Mouse (Mus musculus): ENCODE data around the gene Ubxn10. TPM values are rescaled to one million over a fixed set of nuclear protein-coding genes. Genes with fewer than 3 reads are reported as not detected.

The Ubxn10 gene
- not detected in 2 replicates for total RNA-seq (2014; fragmentation: Nextera tagmentation)
- not detected in 2 replicates for total RNA-seq (2017)

- ATAC-seq (replicated peaks; ENCODE audit: poor library complexity, severe bottlenecking): no peak
Measured at GRCm38 (mm10) chr4:138737031-138737430, at the start of gene Ubxn10. Ubxn10 (minus strand) TSS chr4:138737167.

GRCm38 (mm10) chr4:138786141-138786540 is 49.2 kb upstream of the Ubxn10 start:
- ATAC-seq (replicated peaks; ENCODE audit: poor library complexity, severe bottlenecking): no peak

DNA sequence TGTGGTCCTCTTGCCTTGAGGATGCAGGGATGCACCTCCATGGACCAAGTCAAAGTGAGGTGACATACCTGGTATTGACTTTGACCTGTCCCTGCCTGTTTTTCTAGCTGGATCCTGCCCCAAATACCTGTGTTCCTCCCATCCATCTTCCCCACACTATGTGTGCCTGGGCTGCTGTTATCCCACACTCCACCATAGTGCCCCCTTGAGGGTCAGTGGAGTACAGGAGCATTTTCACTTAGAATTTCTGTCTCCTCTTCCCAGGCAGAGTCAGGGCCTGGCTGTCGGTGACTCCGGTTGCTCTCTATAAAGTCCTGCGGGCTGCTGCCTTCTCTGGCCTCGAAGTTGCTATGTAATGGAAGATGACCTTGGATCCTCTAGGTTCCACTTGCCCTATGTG is 48.8 kb upstream of the Ubxn10 start:
- ATAC-seq (replicated peaks; ENCODE audit: poor library complexity, severe bottlenecking): no peak

- ATAC-seq (replicated peaks; ENCODE audit: poor library complexity, severe bottlenecking): no peak
Measured at GRCm38 (mm10) chr4:138782098-138782497, 45.1 kb upstream of the Ubxn10 start.

DNA sequence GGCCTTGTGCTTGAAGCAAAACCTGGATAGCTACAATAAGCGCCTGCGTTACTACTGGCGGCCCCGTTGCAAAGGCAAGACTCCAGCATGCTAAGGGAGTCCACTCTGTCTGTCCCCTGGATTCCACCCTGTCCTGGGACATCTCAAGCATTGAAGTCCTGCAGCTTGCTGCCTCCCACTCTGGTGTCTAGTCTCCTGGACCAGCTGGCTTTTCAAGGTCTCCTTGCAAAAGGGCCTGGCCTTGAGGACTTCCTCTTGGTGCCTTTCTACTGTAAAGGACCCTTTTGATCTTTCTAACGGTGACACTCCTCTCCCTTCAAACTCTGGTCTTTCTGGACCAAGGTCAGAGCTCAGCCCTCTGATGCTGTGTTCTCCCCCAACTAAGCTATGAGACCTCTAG is 43.3 kb upstream of the Ubxn10 start:
- no peak for ATAC-seq (replicated peaks; ENCODE audit: poor library complexity, severe bottlenecking)

GRCm38 (mm10) chr4:138777417-138778407 is 40.7 kb upstream of the Ubxn10 start:
- ATAC-seq (replicated peaks; ENCODE audit: poor library complexity, severe bottlenecking): no peak

DNA sequence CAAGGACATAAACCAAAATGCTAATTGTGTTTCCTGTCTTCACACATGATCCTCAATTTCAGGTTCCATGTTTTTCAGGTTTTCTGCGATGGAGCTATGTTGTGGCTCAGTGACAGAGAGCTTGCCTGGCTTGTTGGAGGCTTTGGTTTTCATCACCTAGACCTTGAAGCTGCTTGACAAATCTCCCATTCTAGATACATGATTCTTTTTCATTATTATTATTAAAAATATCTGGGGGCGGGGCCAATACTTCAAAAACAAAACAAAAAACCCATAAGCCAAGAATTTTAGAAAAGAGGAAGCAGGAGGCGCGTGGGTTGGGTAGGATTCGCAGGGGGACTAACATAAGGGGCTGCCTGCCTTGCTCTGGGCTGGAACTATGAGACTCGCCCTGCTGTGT is 38.5 kb upstream of the Ubxn10 start, which contains the start of gene Pla2g2d:
Gene Pla2g2d (plus strand): TSS at position 301 of the 400 bp plus-strand sequence.
- no peak for ATAC-seq (replicated peaks; ENCODE audit: poor library complexity, severe bottlenecking)

DNA sequence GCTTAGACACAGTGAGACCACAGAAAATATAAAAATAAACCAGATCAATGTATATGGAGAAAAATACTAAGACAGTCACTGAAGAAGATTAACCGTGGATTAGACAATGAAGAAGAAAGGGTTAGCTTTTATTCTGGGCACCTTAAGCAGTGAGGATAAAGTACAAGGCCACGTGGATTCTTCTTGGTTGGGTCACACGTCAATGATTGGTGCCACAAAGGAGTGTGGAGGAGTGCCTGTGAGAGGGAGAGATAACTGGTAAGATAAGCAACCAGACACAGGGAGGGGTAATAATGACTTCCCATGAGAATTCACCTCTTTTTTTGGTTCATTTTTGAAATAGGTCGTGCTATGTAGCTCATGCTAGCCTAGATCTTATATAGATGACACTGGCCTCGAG is 35.4 kb upstream of the Ubxn10 start:
- ATAC-seq (replicated peaks; ENCODE audit: poor library complexity, severe bottlenecking): no peak

DNA sequence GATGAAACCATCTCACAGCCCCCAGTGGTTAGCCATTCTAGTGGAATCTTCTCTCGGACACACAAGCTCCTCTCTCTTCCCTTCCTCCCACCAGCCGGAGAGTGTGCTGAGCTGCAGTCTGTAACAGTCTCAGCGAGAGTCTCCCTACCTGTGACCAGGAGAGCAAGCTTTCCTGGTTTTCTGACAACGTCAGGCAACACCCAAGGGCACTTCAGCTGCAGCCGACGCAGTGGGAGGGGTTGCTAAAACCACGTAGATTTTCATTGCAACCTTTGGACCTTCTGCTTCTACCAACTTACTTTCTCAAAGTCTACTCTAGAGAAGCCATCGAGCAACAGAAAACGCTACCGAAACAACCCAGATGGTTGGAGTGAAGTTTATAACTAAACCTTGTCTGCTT is 35.0 kb upstream of the Ubxn10 start:
- no peak for ATAC-seq (replicated peaks; ENCODE audit: poor library complexity, severe bottlenecking)

- no peak for ATAC-seq (replicated peaks; ENCODE audit: poor library complexity, severe bottlenecking)
Measured at GRCm38 (mm10) chr4:138762266-138762665, 25.3 kb upstream of the Ubxn10 start.

- no peak for ATAC-seq (replicated peaks; ENCODE audit: poor library complexity, severe bottlenecking)
Measured at GRCm38 (mm10) chr4:138757416-138757815, 20.4 kb upstream of the Ubxn10 start, which contains the start of gene Pla2g2f. Pla2g2f (minus strand) TSS chr4:138757626.

DNA sequence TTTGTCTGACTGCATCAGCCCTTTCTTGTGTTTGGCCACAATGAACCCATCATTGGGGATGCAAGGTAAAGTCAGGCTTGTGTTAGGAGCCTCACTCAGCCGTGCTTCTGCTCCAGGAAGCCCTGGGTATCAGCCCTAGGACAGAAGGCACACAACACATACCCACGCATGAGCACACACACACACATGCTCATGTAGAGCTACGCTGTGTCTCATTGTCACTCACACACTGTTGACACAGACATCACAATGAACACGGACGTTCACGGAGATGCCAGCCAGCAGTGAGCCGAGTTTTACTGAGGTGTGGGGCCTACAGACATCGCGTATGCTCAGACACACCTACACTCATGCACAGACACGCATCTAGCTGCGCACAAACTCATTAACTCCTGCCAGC is 19.0 kb upstream of the Ubxn10 start:
- no peak for ATAC-seq (replicated peaks; ENCODE audit: poor library complexity, severe bottlenecking)

DNA sequence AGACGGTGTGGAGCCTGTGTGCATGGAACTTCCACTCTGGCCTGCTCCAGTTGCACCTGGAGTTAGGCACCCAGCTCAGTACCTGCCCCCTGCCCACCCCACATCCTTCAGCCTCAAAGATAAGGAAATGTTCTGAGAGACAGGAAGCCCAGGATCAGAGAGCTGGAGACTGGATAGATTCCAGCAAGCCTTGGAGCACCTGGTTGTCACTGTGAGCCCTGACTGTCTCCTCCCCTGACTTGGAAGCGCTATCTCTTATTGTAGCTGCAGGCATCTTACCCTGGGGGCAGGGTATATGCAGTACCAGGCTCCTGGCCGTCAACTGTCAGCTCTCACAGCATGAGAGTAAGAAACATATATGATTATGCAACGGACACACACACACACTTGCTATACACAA is 18.5 kb upstream of the Ubxn10 start:
- ATAC-seq (replicated peaks; ENCODE audit: poor library complexity, severe bottlenecking): no peak

- ATAC-seq (replicated peaks; ENCODE audit: poor library complexity, severe bottlenecking): no peak
Measured at GRCm38 (mm10) chr4:138754432-138754831, 17.5 kb upstream of the Ubxn10 start.

GRCm38 (mm10) chr4:138753608-138754007 is 16.6 kb upstream of the Ubxn10 start:
- ATAC-seq (replicated peaks; ENCODE audit: poor library complexity, severe bottlenecking): no peak

- ATAC-seq (replicated peaks; ENCODE audit: poor library complexity, severe bottlenecking): no peak
Measured at GRCm38 (mm10) chr4:138752603-138753002, 15.6 kb upstream of the Ubxn10 start.

DNA sequence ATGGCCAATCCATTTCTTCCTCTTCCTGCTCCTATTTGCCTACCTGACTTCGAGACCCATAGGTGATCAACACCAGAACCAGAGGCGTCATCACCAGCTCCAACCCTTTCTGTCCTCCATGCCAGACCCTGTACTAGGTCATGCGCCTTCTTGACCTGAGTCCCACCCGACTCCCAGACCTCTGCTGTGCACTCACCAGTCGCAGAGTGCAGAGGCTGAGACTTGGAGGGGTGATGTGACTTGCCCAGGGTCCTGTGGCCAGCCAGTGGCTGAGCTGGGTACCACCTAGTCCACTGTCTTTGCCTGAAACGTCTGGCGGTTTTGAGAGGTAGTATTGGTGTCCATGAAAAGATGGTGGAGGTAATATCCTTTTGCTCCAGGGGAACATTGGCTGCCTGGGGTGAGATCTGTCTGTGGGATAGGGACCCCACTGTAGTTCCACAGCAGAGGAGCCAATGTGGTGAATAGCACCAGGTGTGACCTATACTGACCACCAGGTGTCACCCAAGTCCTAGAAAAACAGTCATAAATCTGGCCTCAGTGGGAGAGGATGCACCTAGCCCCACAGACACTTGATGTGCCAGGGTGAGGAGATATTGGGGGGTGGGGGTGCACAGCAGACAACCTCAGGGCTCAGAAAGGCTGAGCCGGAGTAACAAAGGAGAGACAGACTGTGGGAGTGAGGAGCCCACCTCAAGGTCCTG is 11.6 kb upstream of the Ubxn10 start:
- no peak for ATAC-seq (replicated peaks; ENCODE audit: poor library complexity, severe bottlenecking)

GRCm38 (mm10) chr4:138747851-138748250 is 10.9 kb upstream of the Ubxn10 start:
- ATAC-seq (replicated peaks; ENCODE audit: poor library complexity, severe bottlenecking): no peak

GRCm38 (mm10) chr4:138746866-138747265 is 9.9 kb upstream of the Ubxn10 start:
- no peak for ATAC-seq (replicated peaks; ENCODE audit: poor library complexity, severe bottlenecking)

DNA sequence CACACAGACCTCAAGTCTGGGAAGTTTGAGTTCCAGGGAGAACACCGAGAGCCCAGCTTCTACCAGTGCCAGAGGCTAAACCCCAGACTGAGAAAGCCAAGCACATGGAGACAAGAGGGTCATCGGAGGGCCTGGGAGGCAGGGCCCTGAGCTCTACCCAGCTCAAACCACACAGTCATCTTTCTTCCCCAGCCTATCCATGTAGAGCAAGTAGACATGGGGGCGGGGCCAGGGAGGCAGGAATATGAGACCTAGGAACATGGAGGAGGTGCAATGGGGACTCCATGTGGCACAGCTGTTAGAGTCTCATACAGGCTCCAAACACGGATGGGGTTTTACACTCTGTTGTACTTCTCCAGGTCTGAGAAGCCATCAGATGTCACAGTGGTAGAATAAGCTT is 8.9 kb upstream of the Ubxn10 start:
- no peak for ATAC-seq (replicated peaks; ENCODE audit: poor library complexity, severe bottlenecking)

Data from granulocyte monocyte progenitor cell, adult 5-6 weeks (primary cell).